Mouse (Mus musculus): Measurements from ENCODE around the gene Cnpy2.
"Not testable (repeated sequence)": the region's sequence is repeated elsewhere in the genome, so short reads cannot be mapped to it uniquely, and the experiment has no call there.

Cnpy2 gene

GRCm38 (mm10) chr10:128315578-128315977 is 6.7 kb upstream of the Cnpy2 start:
- no peak for DNase-seq

DNA sequence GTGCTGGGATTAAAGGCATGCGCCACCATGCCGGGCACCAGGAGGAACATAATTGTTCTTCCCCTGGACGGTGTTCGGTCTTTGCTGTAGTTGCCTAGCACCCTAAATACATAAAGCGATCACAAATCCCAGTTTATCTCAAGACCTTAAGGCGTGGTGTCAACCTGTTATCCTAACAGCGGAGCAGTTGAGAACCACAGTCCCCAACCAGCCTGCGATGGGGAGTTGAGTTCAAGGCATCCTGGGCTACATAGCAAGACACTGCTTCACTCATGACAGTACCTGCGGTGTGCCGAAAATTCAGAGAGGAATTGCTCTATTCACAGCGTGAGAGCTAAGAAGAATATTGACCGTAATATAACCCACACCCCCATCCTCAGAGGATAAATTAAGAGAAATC is 618 bp upstream of the Cnpy2 start:
- no peak for DNase-seq

- no peak for DNase-seq
These were observed 1.3 kb downstream of the Cnpy2 start for GRCm38 (mm10) chr10:128323516-128323915.

- DNase-seq: no peak
These were observed 4.6 kb downstream of the Cnpy2 start for GRCm38 (mm10) chr10:128326825-128327224.

- no peak for DNase-seq
These were observed 5.4 kb downstream of the Cnpy2 start for GRCm38 (mm10) chr10:128327610-128328009.

- DNase-seq: not testable (repeated sequence)
These were observed 10.3 kb downstream of the Cnpy2 start for GRCm38 (mm10) chr10:128332358-128333249.

GRCm38 (mm10) chr10:128335582-128335981 is 13.3 kb downstream of the Cnpy2 start:
- peak; percentile 50 for DNase-seq

GRCm38 (mm10) chr10:128336195-128336594 is 13.9 kb downstream of the Cnpy2 start:
- no peak for DNase-seq

DNA sequence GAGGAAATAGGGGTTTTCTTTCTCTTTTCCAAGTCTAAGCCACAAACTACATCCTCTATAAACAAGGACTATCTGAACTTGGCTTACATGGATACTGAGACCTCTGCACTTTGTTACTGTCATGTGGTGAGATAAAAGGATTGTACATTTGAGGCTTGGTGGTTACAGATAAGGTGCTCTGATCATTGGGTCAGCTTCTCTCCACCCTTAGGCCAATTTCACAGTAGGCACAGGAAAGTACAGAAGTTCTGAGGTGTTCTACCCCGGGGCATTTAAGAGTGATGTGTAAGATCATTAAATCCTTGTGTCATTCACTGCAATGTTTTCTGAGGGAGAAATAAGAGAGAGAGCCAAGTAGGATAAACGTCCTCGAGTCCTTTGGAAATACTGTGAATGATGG is 14.3 kb downstream of the Cnpy2 start:
- no peak for DNase-seq

DNA sequence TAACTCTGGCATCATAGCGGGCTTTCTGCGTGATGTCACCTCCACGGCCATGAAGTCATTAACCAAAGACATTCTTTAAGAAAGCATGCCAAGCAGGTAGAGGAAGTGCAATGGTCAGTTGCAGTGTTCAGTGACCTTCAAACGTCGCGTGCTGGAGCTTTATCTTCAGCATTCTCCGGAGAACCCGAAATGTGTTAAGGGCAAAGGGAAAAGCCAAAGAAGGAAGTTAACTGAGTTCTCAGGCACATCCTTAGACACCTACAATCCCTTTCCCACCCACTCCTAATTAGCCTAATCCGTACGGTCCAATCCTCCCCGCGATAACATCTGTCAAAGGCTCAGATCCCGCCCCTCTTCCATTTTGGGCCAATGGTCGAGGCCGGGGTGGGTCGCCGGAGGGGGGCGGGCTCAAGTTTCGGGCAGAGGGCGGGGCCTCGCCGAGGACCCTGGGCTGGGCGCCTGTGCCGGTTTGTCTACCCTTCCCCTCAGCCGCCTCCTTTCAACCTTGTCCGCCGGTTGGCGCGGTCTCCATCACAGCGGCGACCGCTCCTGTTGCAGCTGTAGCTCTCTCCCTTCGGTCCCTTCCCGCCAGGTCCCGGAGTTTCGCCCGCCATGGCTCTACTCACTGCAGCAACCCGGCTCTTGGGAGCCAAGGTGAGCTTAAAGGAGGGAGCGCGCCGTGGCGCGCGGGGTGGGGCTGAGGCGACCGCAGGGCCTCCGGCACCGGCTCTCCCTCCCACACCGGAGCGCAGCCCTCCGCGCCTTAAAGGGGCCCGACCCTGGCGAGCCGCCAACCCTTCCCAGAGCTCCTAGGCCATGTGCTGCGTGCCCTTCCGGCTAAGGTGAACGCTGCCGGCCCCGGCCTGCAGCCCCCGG is 15.3 kb downstream of the Cnpy2 start, which contains the start of gene Cs:
Gene Cs (plus strand): TSS at position 429 of the 876 bp plus-strand sequence.
- peak; percentile 93 for DNase-seq

DNA sequence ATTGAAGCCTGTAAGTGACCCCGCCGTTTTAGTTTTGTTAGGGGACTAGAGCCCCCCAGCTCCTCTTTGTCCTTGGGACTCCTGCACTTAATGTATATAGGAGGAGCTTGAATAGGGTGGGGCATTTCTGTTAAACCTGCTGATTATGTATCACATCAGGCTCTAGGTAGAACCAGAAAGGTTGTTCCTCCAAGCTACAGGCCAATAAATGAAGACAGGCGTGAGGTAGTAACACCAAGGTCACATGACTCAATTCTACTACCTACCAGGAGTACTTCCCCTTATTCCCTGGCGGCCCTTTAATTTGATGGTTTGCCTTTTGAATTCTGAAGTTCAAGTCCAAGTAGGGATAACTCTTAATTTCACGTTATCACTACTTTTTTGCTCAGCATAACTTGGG is 16.2 kb downstream of the Cnpy2 start:
- no peak for DNase-seq

DNA sequence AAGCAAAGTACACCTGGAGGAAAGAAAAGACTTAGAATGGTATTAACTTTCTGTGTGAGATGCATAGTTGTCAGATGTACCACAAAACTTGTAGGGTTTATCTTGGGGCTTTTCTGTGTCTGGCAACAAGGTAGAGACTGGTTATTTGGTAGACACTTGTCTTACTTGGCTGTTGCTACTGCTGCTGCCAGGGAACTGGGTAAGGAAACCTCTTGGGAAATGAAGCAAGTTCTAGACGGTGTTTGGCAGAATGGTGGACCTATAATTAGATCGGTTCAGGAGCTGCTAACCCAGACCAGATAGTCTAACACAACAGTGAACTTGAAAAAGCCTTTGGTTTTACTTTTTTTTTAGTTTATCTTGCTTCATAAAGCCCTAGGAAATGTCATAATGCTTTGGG is 16.7 kb downstream of the Cnpy2 start:
- no peak for DNase-seq

DNA sequence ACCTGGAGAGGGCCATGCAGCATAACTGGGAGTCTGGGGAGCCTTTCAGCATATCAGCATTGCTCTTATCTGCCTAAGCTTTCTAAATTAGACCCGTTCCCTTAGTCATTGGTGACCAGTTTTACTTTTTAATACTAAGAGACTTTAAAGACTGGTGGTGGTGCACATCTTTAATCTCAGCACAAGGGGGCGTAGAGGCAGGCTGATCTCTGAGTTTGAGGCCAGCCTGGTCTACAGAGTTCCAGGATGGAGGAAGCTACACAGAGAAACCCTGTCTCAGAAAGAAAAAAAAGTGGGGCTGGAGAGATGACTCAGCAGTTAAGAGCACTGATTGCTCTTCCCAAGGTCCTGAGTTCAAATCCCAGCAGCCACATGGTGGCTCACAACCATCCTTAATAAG is 18.0 kb downstream of the Cnpy2 start:
- DNase-seq: no peak

GRCm38 (mm10) chr10:128343436-128343835 is 21.2 kb downstream of the Cnpy2 start:
- DNase-seq: no peak

DNA sequence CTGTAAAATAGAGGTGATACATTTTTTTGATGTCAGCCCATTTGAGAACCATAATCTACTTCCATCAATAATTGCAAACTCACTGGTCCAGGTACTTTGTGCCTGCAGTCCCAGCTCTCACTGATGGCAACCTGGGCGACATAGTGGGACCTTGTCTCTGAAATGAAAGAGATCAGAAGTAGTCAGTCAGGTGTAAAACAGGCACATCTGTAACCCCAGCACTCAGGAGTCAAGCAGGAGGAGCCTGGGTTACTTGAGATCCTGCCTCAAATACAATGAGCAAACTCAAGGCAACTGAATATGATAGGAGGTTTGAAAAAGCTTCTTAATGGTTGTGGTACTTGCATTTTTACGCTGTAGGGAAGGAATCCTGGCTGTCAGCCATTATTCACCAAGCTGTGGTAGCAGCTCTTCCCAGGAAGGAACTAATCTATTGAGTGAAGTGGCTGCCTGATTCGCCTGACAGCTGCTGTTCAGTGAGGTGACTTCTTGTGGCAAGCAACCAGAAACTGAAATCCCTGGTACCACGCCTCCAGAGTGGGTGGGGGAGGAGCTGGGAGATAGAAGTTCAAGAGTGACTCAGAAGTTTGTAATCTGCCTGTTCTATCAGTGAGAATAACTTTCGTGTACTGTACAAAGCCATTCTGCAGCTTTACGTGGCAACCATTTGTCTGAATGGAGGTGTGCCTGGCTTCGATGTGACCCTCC is 22.5 kb downstream of the Cnpy2 start:
- DNase-seq: no peak

DNA sequence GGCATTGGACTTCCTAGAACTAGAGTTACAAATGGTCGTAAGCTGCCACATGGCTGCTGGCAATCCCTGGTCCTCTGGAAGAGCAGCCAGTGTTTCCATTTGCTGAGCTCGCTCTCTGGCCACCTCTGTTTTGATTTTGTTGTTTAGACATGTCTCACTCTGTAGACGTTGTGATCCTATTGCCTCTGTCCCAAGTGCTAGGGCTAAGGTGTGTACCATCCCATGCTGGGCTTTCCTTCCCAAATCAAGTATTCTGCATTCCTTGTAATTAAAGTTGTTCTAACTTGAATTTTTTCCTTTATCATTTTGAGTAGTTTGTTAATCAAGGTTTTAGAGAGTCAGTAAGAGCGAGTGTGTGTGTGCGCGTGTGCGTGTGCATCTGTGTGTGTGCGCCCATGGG is 25.3 kb downstream of the Cnpy2 start:
- DNase-seq: no peak

DNA sequence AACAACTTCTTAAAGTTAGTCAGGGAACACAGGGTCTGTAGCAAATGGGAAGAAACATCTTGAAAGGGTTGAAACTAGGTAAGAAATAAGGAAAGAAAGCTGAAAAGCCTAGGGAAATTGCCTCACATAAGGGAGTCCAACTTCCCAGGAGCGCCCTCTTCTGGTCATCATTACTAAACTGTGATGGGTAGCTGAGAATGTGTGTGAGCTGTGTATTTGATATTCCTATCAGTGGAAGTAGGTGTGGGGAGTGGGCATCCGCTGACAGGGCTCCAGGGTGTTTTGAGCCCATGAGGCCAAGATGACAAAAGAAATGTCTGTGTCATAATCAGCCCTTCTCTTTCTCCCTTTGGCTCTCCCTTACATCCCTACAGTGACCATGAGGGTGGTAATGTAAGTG is 36.5 kb downstream of the Cnpy2 start:
- DNase-seq: peak; percentile 22

- no peak for DNase-seq
These were observed 37.0 kb downstream of the Cnpy2 start for GRCm38 (mm10) chr10:128359226-128359625.

- DNase-seq: no peak
These were observed 39.6 kb downstream of the Cnpy2 start for GRCm38 (mm10) chr10:128361836-128362235.

DNA sequence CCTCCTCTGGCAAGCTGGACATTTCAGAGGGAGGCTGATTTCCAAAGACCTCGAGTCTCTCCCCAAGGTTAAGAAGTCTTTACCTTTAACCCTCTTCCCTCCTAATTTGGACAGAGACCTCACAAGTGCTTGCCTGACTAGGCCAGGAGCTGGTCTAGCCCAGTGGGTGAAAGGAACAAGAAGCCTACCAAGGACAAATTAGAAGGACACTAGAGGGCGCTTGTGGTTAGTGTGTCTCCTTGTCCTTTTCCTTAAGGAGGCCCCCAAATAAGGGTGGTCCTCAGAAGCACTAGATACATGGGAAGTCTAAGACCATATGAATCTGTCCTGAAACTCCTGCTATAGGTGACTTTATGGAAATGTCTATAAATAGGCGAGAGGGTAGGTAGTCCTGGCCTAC is 40.3 kb downstream of the Cnpy2 start:
- DNase-seq: no peak

DNA sequence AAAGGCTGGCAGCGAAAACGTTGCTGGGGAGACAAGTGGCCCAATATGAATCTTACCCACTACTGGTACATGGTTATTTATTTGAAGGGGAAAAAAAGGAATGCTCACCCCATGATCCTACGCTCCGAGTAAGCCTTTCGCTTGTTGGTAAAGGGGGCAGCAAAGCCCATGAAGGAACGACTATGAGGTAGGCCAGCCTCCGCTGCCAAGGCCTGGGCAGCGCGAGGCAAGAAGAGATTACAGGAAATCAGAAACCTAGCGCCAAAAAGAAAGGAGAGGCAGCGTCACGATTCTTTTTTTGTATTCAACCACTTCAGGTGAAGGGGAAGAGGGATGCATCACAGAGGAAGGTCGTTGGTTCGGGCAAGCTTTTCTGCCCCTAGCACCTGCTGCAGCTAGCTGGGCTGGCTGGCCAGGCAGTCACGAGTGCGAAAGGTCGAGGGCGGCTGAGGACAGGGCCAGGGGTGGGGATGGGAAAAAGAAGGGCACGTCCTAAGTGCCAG is 45.7 kb downstream of the Cnpy2 start:
- no peak for DNase-seq

DNA sequence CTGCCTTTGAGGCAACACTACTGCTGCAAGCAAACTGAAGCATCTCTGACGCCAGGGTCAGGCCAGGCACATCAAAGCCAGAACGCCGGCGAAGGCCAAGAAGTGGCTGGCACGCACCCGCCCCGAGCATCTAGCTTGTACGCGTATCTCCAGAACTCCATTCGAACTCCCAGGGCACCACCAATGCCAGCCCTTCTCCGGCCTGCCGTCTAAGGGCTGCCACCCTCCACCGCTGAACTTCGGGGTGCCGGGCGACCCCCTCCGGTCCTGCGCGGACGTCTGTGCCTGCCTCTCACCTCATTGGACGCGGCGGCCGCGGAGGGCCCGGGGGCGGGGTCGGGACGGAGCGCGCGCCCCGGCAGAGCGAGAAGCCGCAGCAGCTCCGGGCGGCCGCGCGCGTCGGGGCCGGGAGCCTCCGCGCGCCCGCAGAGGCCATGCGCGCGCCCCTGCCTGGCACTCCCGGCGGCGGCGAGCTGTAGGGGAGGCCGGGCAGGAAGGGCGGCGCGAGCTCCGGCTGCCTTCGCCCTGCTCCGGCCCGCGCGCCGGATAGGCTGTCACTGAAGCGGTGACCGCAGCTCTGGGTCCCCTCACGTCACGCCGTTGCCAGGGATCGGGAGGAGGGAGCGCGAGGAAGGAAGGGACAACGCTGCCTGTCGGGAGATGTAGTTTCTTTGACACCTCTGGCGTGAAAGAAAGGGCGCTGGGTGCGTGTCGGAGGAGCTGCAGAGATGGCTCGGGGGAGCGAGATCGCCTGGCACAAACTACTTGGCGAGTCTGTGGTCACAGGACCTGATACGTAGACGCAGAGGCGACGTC is 46.4 kb downstream of the Cnpy2 start, which contains the start of gene Coq10a:
Gene Coq10a (minus strand): TSS at position 596 of the 816 bp plus-strand sequence.
- DNase-seq: peak; percentile 97

Data from cerebellum, adult 11-12 months (tissue).